Mouse (Mus musculus) forebrain, embryonic 14.5 days (tissue): ENCODE measurements around the gene Ofcc1. TPM values are rescaled to one million over a fixed set of nuclear protein-coding genes. Genes with fewer than 3 reads are reported as not detected.

Source experiments
- ATAC-seq: fragments of 200-750 bp; cut with Nextera tagmentation; 2 replicates; pipeline ENCODE4 v1.8.0; 2017; ENCODE audit warnings: mild to moderate bottlenecking, moderate library complexity
- DNase-seq: peaks from one replicate; pipeline ENCODE4 v3.0.0-alpha.2; 2015; ENCODE audit warnings: low spot score
- H3K27ac ChIP-seq: fragments of 300-500 bp; sonication (generic); 2 replicates; pipeline ENCODE4 v1.5.1; 2014; ENCODE audit warnings: low read depth, mild to moderate bottlenecking, control low read depth, low read length, moderate library complexity
- H3K27me3 ChIP-seq: fragments of 300-500 bp; sonication (generic); replicated peaks from 2 replicates; pipeline ENCODE4 v1.6.1; 2014; ENCODE audit warnings: low read length, control low read depth, mixed read lengths; ENCODE audit not compliant: control insufficient read depth, insufficient read depth
- H3K36me3 ChIP-seq: fragments of 300-500 bp; sonication (generic); 2 replicates; pipeline ENCODE4 v1.6.1; 2014; ENCODE audit warnings: low read length, control low read depth; ENCODE audit not compliant: control insufficient read depth, insufficient read depth
- H3K4me1 ChIP-seq: fragments of 300-500 bp; sonication (generic); 2 replicates; pipeline ENCODE4 v1.6.1; 2014; ENCODE audit warnings: antibody characterized with exemption, low read length, control low read depth; ENCODE audit not compliant: control insufficient read depth, insufficient read depth
- H3K4me2 ChIP-seq: fragments of 300-500 bp; sonication (generic); 2 replicates; pipeline ENCODE4 v1.6.1; 2014; ENCODE audit warnings: mild to moderate bottlenecking, control low read depth, low read length
- H3K4me3 ChIP-seq: fragments of 300-500 bp; sonication (generic); 2 replicates; pipeline ENCODE4 v1.5.1; 2014; ENCODE audit warnings: low read depth, low read length, control low read depth
- H3K9ac ChIP-seq: fragments of 300-500 bp; sonication (generic); 2 replicates; pipeline ENCODE4 v1.6.1; 2014; ENCODE audit warnings: mild to moderate bottlenecking, low read length, control low read depth, moderate library complexity
- H3K9me3 ChIP-seq: fragments of 300-500 bp; sonication (generic); replicated peaks from 2 replicates; pipeline ENCODE4 v1.6.1; 2016; ENCODE audit warnings: low read length, control low read depth, mixed read lengths; ENCODE audit not compliant: control insufficient read depth
- WGBS: fragments of 180-500 bp; shearing (Covaris S2); extraction: QIAGEN DNeasy Blood & Tissue Kit; methylation state at CpG from one replicate; pipeline ENCODE4 v1.1.7; 2014; 5-methylcytosine and 5-hydroxymethylcytosine counted together
- polyA plus RNA-seq: library from polyadenylated mRNA; unstranded; fragments of >200 nt; fragmentation: Nextera tagmentation; extraction: Ambion mirVana; gene quantifications from 2 replicates; pipeline ENCODE4 v1.2.1, GENCODE M21; 2014

Gene Ofcc1
- polyA plus RNA-seq, 1 experiment from 2014 or later, result not detected

DNA sequence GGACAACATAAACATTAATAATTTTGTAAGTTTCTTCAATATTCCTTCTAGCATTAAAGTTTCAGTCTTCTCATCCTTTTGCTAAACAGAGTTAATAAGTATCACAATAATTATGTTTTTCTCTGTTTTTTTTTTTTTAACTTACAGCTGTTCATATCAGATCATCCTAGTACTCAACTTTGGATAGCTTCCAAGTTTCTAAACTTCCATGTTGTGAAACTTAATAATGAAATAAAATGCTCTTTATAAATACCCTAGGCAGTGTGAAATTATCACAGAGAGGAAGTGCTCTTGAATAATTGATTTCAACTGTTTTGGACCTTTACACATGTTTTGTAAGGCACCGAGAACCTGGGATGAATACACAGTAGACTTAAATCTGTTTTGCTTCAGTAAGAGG lies 291.2 kb downstream of the Ofcc1 start:
- H3K9ac ChIP-seq, result no peak overlapping the region
- no peak overlapping the region for H3K4me2 ChIP-seq
- ATAC-seq (no peak), DNase-seq (no peak)
- no peaks in the 10 kb centered on the region for H3K27me3 ChIP-seq
- 83% methylated on average over 1 of the region's 1 CpGs for WGBS
- no peak overlapping the region for H3K4me3 ChIP-seq
- H3K27ac ChIP-seq, result no peak overlapping the region
- H3K4me1 ChIP-seq, result no peaks in the 10 kb centered on the region
- no peaks in the 10 kb centered on the region for H3K36me3 ChIP-seq
- H3K9me3 ChIP-seq, result no peaks in the 10 kb centered on the region

DNA sequence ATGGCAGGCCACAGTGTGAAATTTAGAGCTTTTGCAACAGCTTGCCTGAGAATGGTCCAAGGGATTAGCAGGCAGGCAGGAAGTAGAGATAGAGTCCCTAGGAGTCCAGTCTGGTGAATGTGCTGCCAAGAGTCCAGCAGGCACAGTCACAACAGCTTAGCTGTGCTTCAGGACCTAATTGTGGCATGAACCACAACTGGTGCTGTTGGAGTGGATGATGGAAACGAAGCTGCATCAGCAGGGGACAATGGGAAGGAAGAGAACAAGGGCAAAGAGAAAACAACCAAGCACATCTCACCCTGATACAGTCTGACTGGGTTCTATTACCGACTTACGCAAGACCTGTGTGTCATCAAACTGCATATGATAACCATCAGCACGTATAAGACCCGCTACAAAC lies 300.0 kb downstream of the Ofcc1 start:
- H3K27ac ChIP-seq, result no peak overlapping the region
- H3K36me3 ChIP-seq, result no peaks in the 10 kb centered on the region
- no peak overlapping the region for H3K4me2 ChIP-seq
- H3K27me3 ChIP-seq, result no peaks in the 10 kb centered on the region
- no peak overlapping the region for H3K4me3 ChIP-seq
- DNase-seq (no peak), ATAC-seq (no peak)
- 85% methylated on average over 5 of the region's 5 CpGs for whole genome bisulfite sequencing
- no peaks in the 10 kb centered on the region for H3K9me3 ChIP-seq
- H3K4me1 ChIP-seq, result no peaks in the 10 kb centered on the region
- no peak overlapping the region for H3K9ac ChIP-seq

DNA sequence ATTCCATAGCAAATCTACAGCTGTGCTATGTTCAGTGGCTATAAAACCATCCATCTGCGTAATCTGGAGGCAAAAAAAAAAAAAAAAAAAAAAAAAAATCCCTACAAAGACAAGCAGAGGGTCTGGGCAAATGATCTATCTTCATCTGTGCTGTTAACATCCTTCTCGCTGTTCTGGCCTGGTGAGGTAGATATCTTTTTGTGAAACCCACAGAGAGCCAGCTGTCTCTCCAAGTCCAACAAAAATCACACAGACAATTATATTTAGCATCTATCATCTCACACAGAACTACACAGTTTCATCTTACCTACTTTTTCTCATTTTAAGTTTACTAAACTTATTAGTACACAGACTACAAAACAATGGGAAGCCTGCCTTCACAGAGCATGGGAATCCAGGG lies 323.4 kb downstream of the Ofcc1 start:
- no peak overlapping the region for H3K4me3 ChIP-seq

DNA sequence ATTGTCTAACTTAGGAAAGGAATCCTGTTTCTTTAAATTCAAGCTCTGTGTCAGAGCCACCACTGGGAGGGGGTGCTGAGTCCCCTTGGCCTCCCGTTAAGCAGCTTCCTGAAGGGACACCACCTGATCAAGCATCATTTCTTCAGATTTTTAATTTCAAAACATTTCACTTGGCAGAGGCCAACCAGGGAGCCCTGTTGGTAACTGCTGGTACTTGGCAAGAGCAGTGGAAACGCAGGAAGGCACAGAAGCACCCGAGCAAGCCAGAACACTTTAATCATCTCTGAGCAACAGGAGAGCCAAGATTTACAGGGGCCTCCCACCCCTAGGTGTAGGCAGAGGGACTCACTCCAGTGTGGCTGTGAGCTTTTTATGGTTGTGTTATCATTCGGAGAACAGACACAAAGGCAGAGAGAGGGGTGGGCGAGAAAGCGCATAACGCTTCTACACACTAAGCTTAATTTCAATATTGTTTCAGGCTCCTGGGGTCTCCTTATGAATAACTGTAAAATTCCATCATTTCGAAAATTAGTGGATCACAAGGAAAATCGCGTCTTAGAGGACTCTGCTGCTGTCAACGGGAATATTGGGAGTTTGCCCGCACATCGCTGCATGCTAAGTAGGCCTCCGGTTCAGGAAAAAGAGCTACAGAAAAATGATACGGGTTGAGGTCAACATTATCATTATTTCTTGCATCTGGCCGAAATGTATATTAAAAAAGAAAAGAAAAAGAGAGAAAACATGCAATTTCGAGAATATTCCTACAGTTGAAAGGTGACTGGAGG lies 324.1 kb downstream of the Ofcc1 start:
- Histone ChIP-seq H3K4me3 (no peak overlapping the region), H3K4me2 (no peak overlapping the region), H3K27me3 (no peaks in the 10 kb centered on the region), H3K4me1 (no peaks in the 10 kb centered on the region), H3K27ac (no peak overlapping the region), H3K36me3 (no peaks in the 10 kb centered on the region), H3K9ac (no peak overlapping the region), H3K9me3 (no peaks in the 10 kb centered on the region)
- ATAC-seq (no peak), DNase-seq (peak; percentile 34)
- WGBS, result 84% methylated on average over 17 of the region's 17 CpGs

More for the DNA sequence above, 323.4 kb downstream of the Ofcc1 start:
- Histone ChIP-seq H3K4me2 (no peak overlapping the region), H3K9ac (no peak overlapping the region), H3K27me3 (no peaks in the 10 kb centered on the region), H3K4me1 (no peaks in the 10 kb centered on the region), H3K9me3 (no peaks in the 10 kb centered on the region), H3K36me3 (no peaks in the 10 kb centered on the region), H3K27ac (no peak overlapping the region)
- 95% methylated on average over 2 of the region's 2 CpGs for WGBS
- ATAC-seq (no peak), DNase-seq (no peak)

DNA sequence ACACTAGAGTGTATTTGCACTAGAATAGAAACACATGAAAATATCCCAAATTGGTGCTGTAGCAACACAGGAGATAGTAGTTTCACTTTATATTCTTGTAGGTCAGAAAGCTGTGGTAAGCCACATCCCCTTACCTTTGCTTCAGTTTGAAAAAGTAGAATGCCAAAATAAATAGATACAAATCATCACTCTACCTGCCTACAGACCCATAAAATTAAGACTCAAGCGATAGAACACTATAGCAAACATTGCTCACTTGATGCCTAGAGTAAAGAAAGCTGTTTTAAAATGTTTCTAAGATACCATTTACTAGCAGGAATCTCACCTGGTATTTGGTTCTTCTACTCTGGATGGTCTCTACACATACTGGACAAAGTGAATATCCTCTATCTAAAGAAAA lies 331.8 kb downstream of the Ofcc1 start:
- WGBS, result 98% methylated on average over 1 of the region's 1 CpGs
- Histone ChIP-seq H3K27ac (no peak overlapping the region), H3K9ac (no peak overlapping the region), H3K27me3 (no peaks in the 10 kb centered on the region), H3K4me2 (no peak overlapping the region), H3K36me3 (no peaks in the 10 kb centered on the region), H3K4me3 (no peak overlapping the region), H3K9me3 (peaks cover 4% of the 10 kb centered on the region; the same call in 1 of the 2 replicates), H3K4me1 (no peaks in the 10 kb centered on the region)
- ATAC-seq, result no peak
- DNase-seq, result no peak

DNA sequence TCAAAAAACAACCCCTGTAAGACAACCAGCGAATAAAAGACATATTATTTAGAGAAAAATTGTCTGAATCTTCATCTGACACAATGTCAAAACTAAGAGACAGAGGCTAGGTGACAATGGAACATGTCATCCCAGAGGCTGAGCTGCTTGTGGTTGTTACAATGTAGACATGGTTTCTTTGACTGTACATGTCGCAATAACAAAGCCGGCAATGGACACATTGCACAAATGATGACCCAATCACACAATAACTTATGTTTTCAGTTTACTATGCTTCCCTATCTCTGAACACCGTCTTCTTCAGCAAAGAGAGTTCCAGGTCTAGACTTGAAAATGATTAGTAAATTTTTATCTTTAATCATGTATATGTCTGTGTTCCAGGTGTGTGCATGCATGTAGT lies 332.4 kb downstream of the Ofcc1 start:
- H3K9ac ChIP-seq, result no peak overlapping the region
- H3K9me3 ChIP-seq, result peaks cover 4% of the 10 kb centered on the region; the same call in 1 of the 2 replicates
- H3K27ac ChIP-seq, result no peak overlapping the region
- no peak overlapping the region for H3K4me3 ChIP-seq
- WGBS, result 96% methylated on average over 4 of the region's 4 CpGs
- H3K27me3 ChIP-seq, result no peaks in the 10 kb centered on the region
- no peak for ATAC-seq
- no peaks in the 10 kb centered on the region for H3K4me1 ChIP-seq
- no peak for DNase-seq
- H3K4me2 ChIP-seq, result no peak overlapping the region
- H3K36me3 ChIP-seq, result no peaks in the 10 kb centered on the region

DNA sequence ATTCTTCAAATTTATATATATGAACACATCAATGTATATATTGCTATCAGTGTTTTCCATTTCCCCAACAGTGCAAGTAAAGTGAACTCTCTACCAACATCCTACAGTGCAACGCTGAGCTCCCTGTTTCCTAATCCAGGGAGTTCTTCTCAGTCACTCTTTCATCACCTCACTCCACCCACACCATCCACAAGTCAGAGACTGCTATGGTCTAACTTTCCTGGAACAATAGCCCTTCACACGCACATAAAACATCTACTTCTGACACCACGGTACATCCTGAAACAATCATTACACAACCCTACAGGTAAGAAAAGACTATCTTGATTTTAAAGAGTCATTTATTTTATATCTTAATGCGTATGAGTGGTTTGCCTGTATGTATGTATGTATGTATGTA lies 335.4 kb downstream of the Ofcc1 start:
- Histone ChIP-seq H3K4me3 (no peak overlapping the region), H3K9me3 (peaks cover 4% of the 10 kb centered on the region; the same call in 1 of the 2 replicates), H3K27me3 (no peaks in the 10 kb centered on the region), H3K9ac (no peak overlapping the region), H3K4me1 (no peaks in the 10 kb centered on the region), H3K27ac (no peak overlapping the region), H3K36me3 (no peaks in the 10 kb centered on the region), H3K4me2 (no peak overlapping the region)
- no peak for ATAC-seq
- WGBS, result 98% methylated on average over 4 of the region's 4 CpGs
- DNase-seq, result no peak

DNA sequence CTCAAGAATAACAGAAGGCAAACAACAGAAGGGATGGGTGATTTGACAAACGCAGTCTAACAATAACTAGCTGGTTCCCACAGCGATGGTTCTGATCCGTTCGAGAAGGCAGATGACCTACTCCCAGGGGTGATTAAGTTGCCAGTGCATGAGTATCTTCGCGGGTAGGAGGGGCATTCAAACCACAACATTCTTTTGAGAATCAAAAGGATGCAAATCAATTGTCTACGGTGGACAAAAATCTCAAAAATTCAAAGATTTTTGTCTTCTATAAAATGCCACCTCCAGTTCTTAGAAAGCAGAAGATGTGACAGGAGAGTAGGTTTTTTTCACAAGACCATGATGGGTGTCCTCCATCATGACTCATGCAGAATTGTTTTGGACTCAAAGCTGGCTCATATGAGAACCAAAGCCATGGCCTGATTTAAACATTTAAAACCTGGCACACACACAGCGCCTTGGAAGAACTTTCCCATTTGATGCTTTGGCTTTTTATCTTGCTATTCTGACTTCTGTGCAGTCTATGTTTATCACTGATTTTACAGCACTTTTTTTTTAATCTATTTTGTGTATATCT lies 338.0 kb downstream of the Ofcc1 start:
- Histone ChIP-seq H3K4me1 (no peaks in the 10 kb centered on the region), H3K4me3 (no peak overlapping the region), H3K9ac (no peak overlapping the region), H3K4me2 (no peak overlapping the region), H3K27ac (no peak overlapping the region), H3K36me3 (no peaks in the 10 kb centered on the region), H3K27me3 (no peaks in the 10 kb centered on the region), H3K9me3 (peaks cover 4% of the 10 kb centered on the region; the same call in 1 of the 2 replicates)
- 54% methylated on average over 8 of the region's 8 CpGs for WGBS
- DNase-seq, result no peak
- no peak for ATAC-seq

DNA sequence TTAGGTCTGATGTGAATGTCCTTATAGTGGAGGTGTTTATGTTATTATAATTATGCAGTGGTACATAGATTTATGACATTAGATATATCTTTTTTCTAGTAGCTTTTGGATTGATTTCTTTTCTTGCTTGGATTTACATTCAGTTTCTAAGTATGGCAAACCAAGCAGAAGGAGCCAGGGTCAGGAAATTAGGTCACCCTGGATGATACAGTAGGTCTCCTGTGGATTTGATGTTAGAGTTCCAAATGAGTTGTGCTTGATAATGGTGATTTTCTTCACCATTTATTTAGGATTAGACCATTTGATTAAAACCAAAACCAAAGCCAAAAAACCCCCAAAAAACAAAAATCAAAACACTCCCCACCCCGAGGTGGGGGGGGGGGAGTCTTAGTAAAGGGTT lies 338.6 kb downstream of the Ofcc1 start:
- ATAC-seq (no peak), DNase-seq (no peak)
- no peak overlapping the region for H3K4me3 ChIP-seq
- H3K4me2 ChIP-seq, result no peak overlapping the region
- 50% methylated on average over 1 of the region's 1 CpGs for WGBS
- no peaks in the 10 kb centered on the region for H3K27me3 ChIP-seq
- H3K36me3 ChIP-seq, result no peaks in the 10 kb centered on the region
- H3K9ac ChIP-seq, result no peak overlapping the region
- no peak overlapping the region for H3K27ac ChIP-seq
- peaks cover 4% of the 10 kb centered on the region; the same call in 1 of the 2 replicates for H3K9me3 ChIP-seq
- H3K4me1 ChIP-seq, result no peaks in the 10 kb centered on the region
